Mouse (Mus musculus) erythroblast, embryonic 14.5 days (primary cell): ENCODE data around the gene Acd. TPM values are rescaled to one million over a fixed set of nuclear protein-coding genes. Genes with fewer than 3 reads are reported as not detected.

Source experiments
- H3K27me3 ChIP-seq: 2 replicates; pipeline ENCODE4 v1.6.1; 2012; ENCODE audit warnings: inconsistent platforms; ENCODE audit not compliant: control insufficient read depth
- H3K36me3 ChIP-seq: 2 replicates; pipeline ENCODE4 v1.6.1; 2012; ENCODE audit warnings: mild to moderate bottlenecking, inconsistent platforms; ENCODE audit not compliant: control insufficient read depth
- H3K4me1 ChIP-seq: 2 replicates; pipeline ENCODE4 v1.6.1; 2012; ENCODE audit warnings: inconsistent platforms; ENCODE audit not compliant: control insufficient read depth
- H3K4me3 ChIP-seq: replicated peaks from 2 replicates; pipeline ENCODE3; 2012; ENCODE audit warnings: moderate library complexity, mild to moderate bottlenecking, inconsistent platforms
- H3K9me3 ChIP-seq: 2 replicates; pipeline ENCODE4 v1.6.1; 2012; ENCODE audit warnings: low read length, inconsistent platforms, mixed read lengths; ENCODE audit not compliant: control insufficient read depth
- GATA1 ChIP-seq: IDR thresholded peaks from 2 replicates; pipeline ENCODE4 v1.6.1; 2012; ENCODE audit warnings: low read length, inconsistent platforms, mixed read lengths
- TAL1 ChIP-seq: IDR thresholded peaks from 3 replicates; pipeline ENCODE4 v1.6.1; 2012; ENCODE audit warnings: low read length, inconsistent platforms, mixed read lengths
- polyA plus RNA-seq: library from polyadenylated mRNA; stranded (reverse); fragments of >175 nt; gene quantifications from 2 replicates; pipeline ENCODE4 v1.2.3, GENCODE M21; 2012

Acd gene
- polyA plus RNA-seq, 1 experiment, result 3.8 TPM

DNA sequence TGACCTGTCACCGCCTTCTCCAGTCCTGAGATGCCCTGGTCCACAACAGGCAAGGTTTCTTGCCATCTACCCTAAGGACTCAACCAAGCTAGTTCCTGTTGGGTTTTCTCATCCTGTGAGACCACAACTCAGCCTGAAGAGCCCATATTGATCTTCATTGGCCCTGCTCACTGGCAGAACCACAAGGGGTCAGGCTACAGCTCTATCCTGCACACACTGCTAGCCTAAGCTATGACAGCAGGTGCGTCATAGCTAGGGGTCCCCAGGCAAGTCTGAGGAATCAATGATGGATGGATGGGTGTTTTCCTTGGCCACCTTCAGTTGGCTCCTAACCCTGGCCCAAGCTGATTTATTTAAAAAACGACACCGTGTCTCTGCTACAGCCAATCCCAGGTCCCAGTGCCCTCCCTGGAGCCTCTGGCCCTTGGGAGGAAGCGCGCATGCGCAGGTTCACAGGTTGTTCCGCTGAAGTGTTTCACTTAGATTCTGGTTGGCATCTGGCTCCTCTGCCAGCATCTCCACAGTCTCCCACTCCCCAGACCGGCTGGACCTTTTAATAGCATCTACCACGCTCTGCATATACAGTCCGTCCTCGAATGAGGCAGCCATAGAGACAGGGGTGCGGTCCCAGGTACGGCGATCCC, 15.5 kb upstream of the Acd start:
- Histone ChIP-seq H3K4me3 (no peak overlapping the region), H3K4me1 (peaks cover 7% of the 10 kb centered on the region; the same call in 1 of the 2 replicates), H3K36me3 (no peaks in the 10 kb centered on the region), H3K9me3 (no peaks in the 10 kb centered on the region), H3K27me3 (no peaks in the 10 kb centered on the region)
- TF ChIP-seq GATA1 (no peak), TAL1 (no peak)

DNA sequence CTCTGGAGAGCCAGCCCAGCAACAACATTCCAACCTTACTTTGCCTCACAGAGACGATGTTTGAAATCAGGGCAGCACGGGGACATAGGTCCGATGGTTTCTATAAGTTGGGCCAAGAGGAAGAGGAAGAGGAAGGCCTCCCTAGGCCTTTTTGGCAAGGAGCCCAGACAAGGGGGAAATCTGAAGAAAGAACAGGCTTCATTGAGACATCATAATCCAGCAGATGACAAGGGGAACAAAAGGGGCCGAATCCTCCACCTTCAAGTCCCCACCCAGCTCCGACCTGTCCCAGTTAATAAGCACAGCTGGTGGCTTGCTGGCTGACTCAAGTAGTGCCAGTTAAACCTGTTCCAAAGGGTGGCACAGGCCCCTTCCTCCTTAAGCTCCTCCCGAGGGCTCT, 14.1 kb upstream of the Acd start:
- Histone ChIP-seq H3K9me3 (no peaks in the 10 kb centered on the region), H3K4me1 (peaks cover 7% of the 10 kb centered on the region; the same call in 1 of the 2 replicates), H3K4me3 (no peak overlapping the region), H3K36me3 (no peaks in the 10 kb centered on the region), H3K27me3 (no peaks in the 10 kb centered on the region)
- no peak for TF ChIP-seq GATA1
- no peak for TF ChIP-seq TAL1

DNA sequence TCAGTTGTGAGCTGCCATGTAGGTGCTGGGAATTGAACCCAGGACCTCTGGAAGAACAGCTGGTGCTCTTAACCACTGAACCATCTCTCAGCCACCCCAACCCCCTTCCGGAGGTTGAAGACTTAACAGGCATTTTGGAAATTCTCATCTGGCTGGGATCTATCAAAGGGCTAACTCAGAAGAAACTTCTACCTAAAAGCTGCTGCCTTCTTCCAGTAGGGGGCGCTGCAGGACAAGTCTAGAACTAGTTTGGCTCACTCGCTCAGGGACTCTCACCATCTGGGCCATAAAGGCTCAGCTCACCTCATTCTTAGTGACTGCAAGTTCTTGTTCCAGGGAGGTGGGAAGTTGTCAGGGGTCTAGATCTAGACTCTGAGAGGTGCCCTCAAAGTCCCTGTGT, 13.2 kb upstream of the Acd start:
- H3K27me3 ChIP-seq, result no peaks in the 10 kb centered on the region
- no peaks in the 10 kb centered on the region for H3K36me3 ChIP-seq
- H3K4me1 ChIP-seq, result peaks cover 7% of the 10 kb centered on the region; the same call in 1 of the 2 replicates
- H3K9me3 ChIP-seq, result no peaks in the 10 kb centered on the region
- H3K4me3 ChIP-seq, result no peak overlapping the region
- TF ChIP-seq TAL1 (no peak), GATA1 (no peak)

DNA sequence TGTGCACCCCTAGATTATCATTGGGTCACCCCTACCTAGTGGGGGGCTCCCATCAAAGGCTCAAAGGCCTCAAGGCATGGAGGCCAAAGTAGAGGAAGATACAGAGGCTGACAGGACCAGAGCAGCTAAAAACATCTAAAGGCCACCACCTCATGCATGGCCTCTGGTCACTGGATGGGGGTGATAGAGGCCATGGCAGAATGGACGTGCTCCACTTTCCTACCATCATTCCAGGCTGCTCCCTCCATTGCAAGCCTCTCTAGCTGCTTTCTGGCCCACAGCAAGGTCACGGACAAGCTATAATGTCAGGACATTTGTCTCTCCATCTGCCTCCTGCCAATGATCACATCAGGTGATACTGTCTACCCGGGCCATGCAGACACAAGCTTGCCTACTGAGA, 11.4 kb upstream of the Acd start:
- Histone ChIP-seq H3K4me3 (no peak overlapping the region), H3K27me3 (no peaks in the 10 kb centered on the region), H3K9me3 (no peaks in the 10 kb centered on the region), H3K4me1 (peaks cover 16% of the 10 kb centered on the region), H3K36me3 (no peaks in the 10 kb centered on the region)
- no peak for TF ChIP-seq TAL1
- TF ChIP-seq GATA1, result no peak

DNA sequence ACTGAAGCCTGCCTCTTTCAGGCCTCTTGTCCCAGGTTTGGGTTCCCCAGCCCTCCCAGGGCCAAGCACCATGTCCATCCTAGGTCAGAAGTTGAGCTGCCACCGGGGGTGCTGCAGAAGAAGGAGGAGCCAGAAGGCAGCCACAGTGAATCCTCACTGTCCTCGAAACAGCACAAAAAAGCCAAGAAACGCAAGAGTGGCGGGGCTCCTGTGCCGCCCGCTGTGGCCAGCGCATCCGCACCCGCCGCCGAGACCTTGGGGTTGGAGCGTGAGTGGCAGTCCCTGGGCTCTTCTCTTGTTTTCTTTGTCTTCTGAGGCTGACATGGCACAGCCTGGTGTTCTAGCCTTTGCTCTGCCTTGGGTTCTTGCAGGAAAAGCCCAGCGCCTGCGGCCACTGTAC, 8.4 kb upstream of the Acd start:
- Histone ChIP-seq H3K4me1 (peaks cover 29% of the 10 kb centered on the region), H3K9me3 (no peaks in the 10 kb centered on the region), H3K4me3 (no peak overlapping the region), H3K36me3 (peaks cover 3% of the 10 kb centered on the region), H3K27me3 (no peaks in the 10 kb centered on the region)
- TF ChIP-seq GATA1 (no peak), TAL1 (no peak)

GRCm38 (mm10) chr8:105708675-105709074, 7.8 kb upstream of the Acd start:
- Histone ChIP-seq H3K27me3 (no peaks in the 10 kb centered on the region), H3K36me3 (peaks cover 10% of the 10 kb centered on the region), H3K4me1 (peaks cover 30% of the 10 kb centered on the region), H3K9me3 (no peaks in the 10 kb centered on the region), H3K4me3 (peak overlapping the region; percentile 76)
- TF ChIP-seq GATA1 (no peak), TAL1 (no peak)

DNA sequence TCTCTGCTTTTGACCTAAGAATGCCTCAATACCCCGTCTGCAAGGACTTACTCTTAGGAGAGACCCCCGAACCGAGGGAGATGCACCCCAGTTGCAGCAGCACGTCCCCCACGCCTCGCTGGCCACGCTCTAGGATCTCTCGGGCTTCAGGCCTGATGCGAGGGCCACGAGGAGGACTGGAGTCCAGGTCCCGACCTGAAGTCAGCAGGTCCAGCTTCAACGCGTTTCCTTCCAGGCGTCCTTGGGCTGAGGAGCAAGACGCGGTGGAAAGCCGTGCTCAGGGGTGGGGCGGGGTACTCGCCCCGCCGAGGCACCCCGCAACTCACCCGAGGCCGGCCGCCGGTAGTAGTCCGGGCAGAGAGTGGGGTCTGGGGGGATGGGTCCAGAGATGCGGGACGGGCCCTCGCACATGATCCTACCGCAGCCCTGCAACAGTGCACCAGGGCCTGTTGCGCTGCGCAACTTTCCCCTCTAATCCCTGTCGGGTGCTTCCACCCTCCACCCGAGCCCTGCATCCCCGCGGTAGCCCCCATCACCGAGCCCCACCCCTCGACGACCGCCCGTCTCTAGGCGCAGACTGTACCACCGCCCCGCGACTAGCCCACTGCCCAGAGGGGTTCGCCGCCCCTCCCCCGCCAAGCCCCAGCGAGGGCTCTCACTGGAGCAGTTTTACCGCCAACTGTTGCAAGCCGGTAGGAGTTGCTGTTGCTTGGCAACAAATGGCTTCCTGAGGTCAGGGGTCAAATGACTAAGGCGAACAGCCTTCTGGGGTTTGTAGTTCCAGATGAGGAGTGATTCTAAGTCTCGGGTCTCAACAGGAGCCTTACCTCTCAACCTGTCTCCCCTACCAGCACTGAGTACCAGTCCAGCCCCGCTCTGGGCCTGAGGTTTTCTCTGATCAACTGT, 6.8 kb upstream of the Acd start, which contains the start of the genes 4933405L10Rik and Enkd1:
TSS of gene 4933405L10Rik (plus strand) at position 158 of the 906 bp plus-strand sequence.
TSS of gene Enkd1 (minus strand) at position 713 of the 906 bp plus-strand sequence.
- Histone ChIP-seq H3K36me3 (peaks cover 19% of the 10 kb centered on the region), H3K4me3 (peak within 1 kb of the TSS; percentile 76), H3K9me3 (no peaks in the 10 kb centered on the region), H3K4me1 (peaks cover 34% of the 10 kb centered on the region), H3K27me3 (no peaks in the 10 kb centered on the region)
- no peak for TF ChIP-seq TAL1
- TF ChIP-seq GATA1, result no peak

DNA sequence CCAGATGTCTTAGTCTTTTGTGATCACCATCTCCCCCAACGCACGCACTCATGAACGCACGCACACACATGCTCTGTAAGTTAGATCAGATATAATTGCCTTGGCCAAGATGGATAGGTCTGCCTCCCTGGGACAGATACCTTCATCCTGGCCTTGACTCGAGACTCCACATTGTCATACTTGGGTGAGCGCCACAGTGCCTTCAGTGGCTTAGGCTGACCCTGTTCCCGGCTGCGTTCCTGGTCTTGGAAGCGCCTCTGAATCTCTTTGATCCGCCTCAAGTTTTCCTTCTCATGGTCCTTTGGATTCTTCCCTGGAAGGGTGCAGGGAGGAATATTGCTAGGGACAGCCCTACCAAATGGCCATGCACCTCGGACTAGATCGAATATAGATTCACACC, 5.5 kb upstream of the Acd start:
- H3K27me3 ChIP-seq, result no peaks in the 10 kb centered on the region
- H3K9me3 ChIP-seq, result no peaks in the 10 kb centered on the region
- TF ChIP-seq GATA1, result no peak
- no peak for TF ChIP-seq TAL1
- H3K36me3 ChIP-seq, result peaks cover 23% of the 10 kb centered on the region
- H3K4me1 ChIP-seq, result peaks cover 42% of the 10 kb centered on the region
- no peak overlapping the region for H3K4me3 ChIP-seq

- no peak for TF ChIP-seq TAL1
- TF ChIP-seq GATA1, result no peak
- Histone ChIP-seq H3K27me3 (no peaks in the 10 kb centered on the region), H3K4me3 (no peak overlapping the region), H3K36me3 (peaks cover 23% of the 10 kb centered on the region), H3K9me3 (no peaks in the 10 kb centered on the region), H3K4me1 (peaks cover 56% of the 10 kb centered on the region)
These were observed 4.1 kb upstream of the Acd start for GRCm38 (mm10) chr8:105704955-105705354.
